ENCODE assay signal across 11 mouse cellular contexts in the genomic region with DNA sequence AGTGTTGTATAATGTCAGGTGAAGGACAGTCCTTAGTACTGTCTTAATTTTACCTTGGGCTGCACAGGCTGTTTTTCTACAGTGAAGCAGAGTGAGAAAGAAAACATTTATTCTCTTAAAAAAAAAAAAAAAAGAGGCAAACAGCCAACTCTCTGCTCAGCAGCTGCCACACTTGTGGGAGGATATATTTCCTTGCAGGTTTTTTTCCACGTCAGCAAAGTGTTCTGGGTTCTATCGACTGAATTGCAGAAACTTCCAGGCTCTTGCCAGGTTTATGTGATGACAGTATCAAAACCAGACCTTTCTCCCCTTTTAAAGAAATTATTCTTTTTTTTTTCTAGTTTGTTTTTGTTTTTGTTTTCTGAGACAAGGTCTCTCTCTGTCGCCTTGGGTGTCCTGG. TPM values are rescaled to one million over a fixed set of nuclear protein-coding genes. Genes with fewer than 3 reads are reported as not detected.
DNase-seq lines count a peak whose midpoint lies in the region; ATAC-seq and TF ChIP-seq lines count a peak whose summit lies in the region.
"Had no signal": no experiment of that assay in that cellular context is flagged by ENCODE, and none has a peak within 500 bp of the region (broad histone marks: within the 10 kb centered on the region; RNA-seq: fewer than 3 reads in every experiment).

No protein-coding gene starts in this region.

- no peak for ATAC-seq in forebrain, embryonic 14.5 days
- ATAC-seq in liver, embryonic 13.5 days (ENCODE audit: low read depth) = no peak
- no peak for ATAC-seq in megakaryocyte-erythroid progenitor cell, adult 5-6 weeks (replicated peaks; ENCODE audit: low FRiP score, low TSS enrichment, poor library complexity, severe bottlenecking)

- H3K36me3 ChIP-seq in forebrain, embryonic 14.5 days (ENCODE audit: control insufficient read depth, insufficient read depth, low read length) = peaks cover 9% of the 10 kb centered on the region; the same call in 1 of the 2 replicates
- H3K36me3 ChIP-seq in liver, embryonic 13.5 days = peaks cover 11% of the 10 kb centered on the region

- peak overlapping the region; percentile 83; the same call in 1 of the 2 replicates for H3K4me2 ChIP-seq in forebrain, embryonic 14.5 days (ENCODE audit: low read length)
- peak overlapping the region; percentile 85 for H3K4me2 ChIP-seq in liver, embryonic 13.5 days

- intact Hi-C loops in gastrocnemius, adult 2 months (cut with DNase I) = no loop called here

- TF ChIP-seq CTCF in gastrocnemius, adult 2 months (IDR thresholded peaks at IDR 0.05) = no peak

- H3K4me1 ChIP-seq in forebrain, embryonic 14.5 days (ENCODE audit: control insufficient read depth, insufficient read depth, low read length) = peaks cover 4% of the 10 kb centered on the region; the same call in 1 of the 2 replicates
- peaks cover 30% of the 10 kb centered on the region for H3K4me1 ChIP-seq in liver, embryonic 13.5 days (replicated peaks)

- no peak for DNase-seq in gastrocnemius, adult 2 months
- DNase-seq in gastrocnemius, postnatal 10 days = no peak
- DNase-seq in 3T3-L1 (ENCODE audit: low read depth, low spot score) = peak; percentile 42
- no peak for DNase-seq in forebrain, embryonic 14.5 days (ENCODE audit: low spot score)
- no peak for DNase-seq in liver, embryonic 13.5 days
- DNase-seq in frontal cortex, postnatal 10 days (ENCODE audit: low spot score in 2 of 2) = no peak
- DNase-seq in right cerebral cortex, postnatal 36 days (ENCODE audit: low spot score in 2 of 2) = no peak
- DNase-seq: adrenal gland, postnatal 25 days; gastrocnemius, postnatal 14 days; lung, postnatal 10 days had no signal

- H3K9ac ChIP-seq in forebrain, embryonic 14.5 days (ENCODE audit: low read length) = no peak overlapping the region
- H3K9ac ChIP-seq in liver, embryonic 13.5 days = peak overlapping the region; percentile 73; the same call in 1 of the 2 replicates

- no peaks in the 10 kb centered on the region for H3K27me3 ChIP-seq in forebrain, embryonic 14.5 days (replicated peaks; ENCODE audit: control insufficient read depth, insufficient read depth, low read length)
- no peaks in the 10 kb centered on the region for H3K27me3 ChIP-seq in liver, embryonic 13.5 days

- H3K9me3 ChIP-seq in forebrain, embryonic 14.5 days (replicated peaks; ENCODE audit: control insufficient read depth, low read length) = no peaks in the 10 kb centered on the region
- no peaks in the 10 kb centered on the region for H3K9me3 ChIP-seq in liver, embryonic 13.5 days (replicated peaks)

- H3K27ac ChIP-seq in gastrocnemius, adult 2 months = no peak overlapping the region
- no peak overlapping the region for H3K27ac ChIP-seq in forebrain, embryonic 14.5 days (ENCODE audit: low read depth, low read length)
- H3K27ac ChIP-seq in liver, embryonic 13.5 days = no peak overlapping the region

- H3K4me3 ChIP-seq in gastrocnemius, adult 2 months = peak overlapping the region; percentile 80
- peak overlapping the region; percentile 78; the same call in 1 of the 2 replicates for H3K4me3 ChIP-seq in forebrain, embryonic 14.5 days (ENCODE audit: low read depth, low read length)
- peak overlapping the region; percentile 84 for H3K4me3 ChIP-seq in liver, embryonic 13.5 days (replicated peaks)

- 78% methylated on average over 3 of the region's 3 CpGs for WGBS in forebrain, embryonic 14.5 days
- WGBS in liver, embryonic 13.5 days (ENCODE audit: insufficient replicate concordance) = 65% methylated on average over 3 of the region's 3 CpGs

RNA-seq across cellular contexts. Expression of a gene that starts 0.9 kb away (rescaled TPM):
- total RNA-seq in gastrocnemius, adult 2 months (2021) = 10 to 100 TPM; 10.4 to 12.0 TPM
- total RNA-seq in gastrocnemius, postnatal 10 days (2021) = 10 to 100 TPM in 1 of 2 experiments, 1 to 10 TPM in 1; 8.3 to 11.2 TPM
- polyA plus RNA-seq in forebrain, embryonic 14.5 days (2014; fragmentation: Nextera tagmentation; extraction: Ambion mirVana) = 19.7 and 20.7 TPM in 2 replicates
- 17.1 and 22.6 TPM in 2 replicates for polyA plus RNA-seq in liver, embryonic 13.5 days (2015; fragmentation: Nextera tagmentation; extraction: Ambion mirVana)
- total RNA-seq in megakaryocyte-erythroid progenitor cell, adult 5-6 weeks (2014; fragmentation: Nextera tagmentation) = 65.9 and 82.0 TPM in 2 replicates
- total RNA-seq in megakaryocyte-erythroid progenitor cell, adult 5-6 weeks (2017) = 50.6 and 77.5 TPM in 2 replicates
